9 mouse cellular contexts compared by ENCODE assay signal in the genomic region with DNA sequence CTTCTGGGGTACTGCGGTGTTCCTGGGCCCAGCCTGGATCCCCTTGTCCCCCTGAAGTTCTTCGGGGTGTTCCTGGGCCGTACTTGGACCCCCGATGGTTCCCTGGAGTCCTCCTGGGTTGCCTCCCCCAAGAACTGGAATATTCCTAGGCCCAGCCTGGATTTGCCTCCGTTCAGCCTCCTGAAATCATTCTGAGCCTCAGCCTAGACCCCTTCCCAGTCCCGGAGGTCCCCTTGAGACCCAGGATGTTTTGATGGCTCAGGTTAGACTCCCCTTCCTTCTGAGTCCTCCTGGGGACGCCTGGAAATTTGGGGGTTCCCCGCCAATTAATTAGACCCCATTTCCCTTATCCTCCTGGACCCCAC. TPM values are rescaled to one million over a fixed set of nuclear protein-coding genes. Genes with fewer than 3 reads are reported as not detected.
DNase-seq lines count a peak whose midpoint lies in the region; ATAC-seq and TF ChIP-seq lines count a peak whose summit lies in the region.
"Had no signal": no experiment of that assay in that cellular context is flagged by ENCODE, and none has a peak within 500 bp of the region (broad histone marks: within the 10 kb centered on the region; RNA-seq: fewer than 3 reads in every experiment).

No protein-coding gene starts in this region.

- no peak for TF ChIP-seq CTCF in kidney, adult 2 months (conservative IDR thresholded peaks at IDR 0.05; ENCODE audit: insufficient read depth, insufficient read length, low read depth, low read length)
- TF ChIP-seq CTCF in bone marrow macrophage, adult 2 months (IDR thresholded peaks at IDR 0.05; ENCODE audit: low read depth, low read length), result no peak

- H3K9me3 ChIP-seq in hindbrain, embryonic 13.5 days, result no peaks in the 10 kb centered on the region
- no peaks in the 10 kb centered on the region for H3K9me3 ChIP-seq in midbrain, embryonic 13.5 days

- H3K9ac ChIP-seq in hindbrain, embryonic 13.5 days, result peak overlapping the region; percentile 99
- peak overlapping the region; percentile 99 for H3K9ac ChIP-seq in midbrain, embryonic 13.5 days (replicated peaks)

- H3K27me3 ChIP-seq in kidney, adult 2 months (replicated peaks; ENCODE audit: control insufficient read depth, insufficient read depth, low read length), result no peaks in the 10 kb centered on the region
- no peaks in the 10 kb centered on the region for H3K27me3 ChIP-seq in hindbrain, embryonic 13.5 days
- no peaks in the 10 kb centered on the region for H3K27me3 ChIP-seq in midbrain, embryonic 13.5 days
- H3K27me3 ChIP-seq: Patski had no signal

- H3K4me3 ChIP-seq in kidney, adult 2 months (ENCODE audit: insufficient read depth, low read depth, low read length), result peak overlapping the region; percentile 73
- peak overlapping the region; percentile 64 for H3K4me3 ChIP-seq in bone marrow macrophage, adult 2 months (ENCODE audit: insufficient read depth, low read length)
- H3K4me3 ChIP-seq in hindbrain, embryonic 13.5 days, result peak overlapping the region; percentile 98
- peak overlapping the region; percentile 96 for H3K4me3 ChIP-seq in midbrain, embryonic 13.5 days (replicated peaks)

- ATAC-seq in hindbrain, embryonic 13.5 days (ENCODE audit: low FRiP score), result no peak; the same call in 1 of the 2 replicates
- peak; percentile 34 for ATAC-seq in midbrain, embryonic 13.5 days
- ATAC-seq: Patski had no signal

- H3K36me3 ChIP-seq in kidney, adult 2 months (ENCODE audit: control insufficient read depth, insufficient read depth, low read length), result no peaks in the 10 kb centered on the region
- peaks cover 4% of the 10 kb centered on the region; the same call in 1 of the 2 replicates for H3K36me3 ChIP-seq in hindbrain, embryonic 13.5 days
- peaks cover 6% of the 10 kb centered on the region; the same call in 1 of the 2 replicates for H3K36me3 ChIP-seq in midbrain, embryonic 13.5 days

- H3K4me2 ChIP-seq in hindbrain, embryonic 13.5 days, result peak overlapping the region; percentile 88
- peak overlapping the region; percentile 86 for H3K4me2 ChIP-seq in midbrain, embryonic 13.5 days (replicated peaks)

- intact Hi-C loops in left cerebral cortex, postnatal 10 days (cut with DNase I), result loop anchor here (5.0 kb wide), 2 partner anchors 40 to 70 kb away; no protein-coding TSS in a partner anchor

- peak overlapping the region; percentile 85 for H3K27ac ChIP-seq in kidney, adult 2 months (ENCODE audit: insufficient read depth, low read depth, low read length)
- H3K27ac ChIP-seq in bone marrow macrophage, adult 2 months (ENCODE audit: insufficient read depth, low read depth, low read length), result no peak overlapping the region
- H3K27ac ChIP-seq in hindbrain, embryonic 13.5 days, result peak overlapping the region; percentile 85
- peak overlapping the region; percentile 75 for H3K27ac ChIP-seq in midbrain, embryonic 13.5 days

- no peak for DNase-seq in kidney, adult 2 months
- DNase-seq in kidney, adult 8-10 months, result no peak
- no peak for DNase-seq in cerebellum, adult 18-20 months
- no peak for DNase-seq in right cerebral cortex, postnatal 14 days
- DNase-seq in left cerebral cortex, postnatal 10 days (ENCODE audit: extremely low spot score in 1 of 2, low spot score in 2 of 2), result no peak

- 21% methylated on average over 8 of the region's 8 CpGs for WGBS in kidney, adult 2 months
- WGBS in hindbrain, embryonic 13.5 days, result 20% methylated on average over 8 of the region's 8 CpGs
- WGBS in midbrain, embryonic 13.5 days, result 19% methylated on average over 8 of the region's 8 CpGs

- peaks cover 32% of the 10 kb centered on the region for H3K4me1 ChIP-seq in kidney, adult 2 months (ENCODE audit: control insufficient read depth, insufficient read depth, low read length)
- H3K4me1 ChIP-seq in bone marrow macrophage, adult 2 months (ENCODE audit: control insufficient read depth, insufficient read depth, low read length), result peaks cover 43% of the 10 kb centered on the region
- H3K4me1 ChIP-seq in hindbrain, embryonic 13.5 days (replicated peaks), result peaks cover 41% of the 10 kb centered on the region
- peaks cover 35% of the 10 kb centered on the region for H3K4me1 ChIP-seq in midbrain, embryonic 13.5 days (replicated peaks)

- TF ChIP-seq POLR2A in kidney, adult 2 months (IDR thresholded peaks at IDR 0.05; ENCODE audit: low read depth, low read length), result no peak
- TF ChIP-seq POLR2A in bone marrow macrophage, adult 2 months (IDR thresholded peaks at IDR 0.05; ENCODE audit: borderline replicate concordance, low read depth, low read length), result no peak

RNA-seq across cellular contexts. Expression of a gene that starts 0.4 kb away (rescaled TPM):
- 460 and 530 TPM in 2 replicates for polyA plus RNA-seq in kidney, adult 2 months (2012; rRNA removed)
- polyA plus RNA-seq in bone marrow macrophage, adult 2 months (2012; ENCODE audit: insufficient read depth, insufficient read length, missing spikeins), result 36.8 and 39.8 TPM in 2 replicates
- polyA plus RNA-seq in hindbrain, embryonic 13.5 days (2015; fragmentation: Nextera tagmentation; extraction: Ambion mirVana), result 51.2 and 54.4 TPM in 2 replicates
- polyA plus RNA-seq in midbrain, embryonic 13.5 days (2015; fragmentation: Nextera tagmentation; extraction: Ambion mirVana), result 39.3 and 50.9 TPM in 2 replicates
- total RNA-seq in left cerebral cortex, postnatal 10 days (2021), result 100 to 1,000 TPM; 251 to 263 TPM
